Mouse (Mus musculus) E14TG2a.4 (cell line): Measurements from ENCODE around the gene Tpcn2.

Experiments used
- H3K27me3 ChIP-seq: 2 replicates; pipeline ENCODE4 v1.6.1; 2014; ENCODE audit warnings: low read length, control low read depth; ENCODE audit not compliant: insufficient read depth
- H3K36me3 ChIP-seq: 2 replicates; pipeline ENCODE4 v1.6.1; 2014; ENCODE audit warnings: low read length, control low read depth; ENCODE audit not compliant: insufficient read depth
- H3K4me1 ChIP-seq: replicated peaks from 2 replicates; pipeline ENCODE4 v1.6.1; 2014; ENCODE audit warnings: low read depth, low read length, control low read depth
- H3K4me3 ChIP-seq: replicated peaks from 2 replicates; pipeline ENCODE4 v1.5.1; 2014; ENCODE audit warnings: mild to moderate bottlenecking, low read length
- H3K9me3 ChIP-seq: 2 replicates; pipeline ENCODE4 v1.6.1; 2014; ENCODE audit warnings: low read length, control low read depth
- CTCF ChIP-seq: conservative IDR thresholded peaks from 2 replicates; pipeline ENCODE4 v1.5.1; 2014; ENCODE audit warnings: low read length
- NANOG ChIP-seq: IDR thresholded peaks from 2 replicates; pipeline ENCODE4 v1.6.1; 2014; ENCODE audit warnings: borderline replicate concordance, low read length, mixed read lengths
- POU5F1 ChIP-seq: IDR thresholded peaks from 2 replicates; pipeline ENCODE4 v1.6.1; 2014; ENCODE audit warnings: low read length, borderline replicate concordance

The Tpcn2 gene

DNA sequence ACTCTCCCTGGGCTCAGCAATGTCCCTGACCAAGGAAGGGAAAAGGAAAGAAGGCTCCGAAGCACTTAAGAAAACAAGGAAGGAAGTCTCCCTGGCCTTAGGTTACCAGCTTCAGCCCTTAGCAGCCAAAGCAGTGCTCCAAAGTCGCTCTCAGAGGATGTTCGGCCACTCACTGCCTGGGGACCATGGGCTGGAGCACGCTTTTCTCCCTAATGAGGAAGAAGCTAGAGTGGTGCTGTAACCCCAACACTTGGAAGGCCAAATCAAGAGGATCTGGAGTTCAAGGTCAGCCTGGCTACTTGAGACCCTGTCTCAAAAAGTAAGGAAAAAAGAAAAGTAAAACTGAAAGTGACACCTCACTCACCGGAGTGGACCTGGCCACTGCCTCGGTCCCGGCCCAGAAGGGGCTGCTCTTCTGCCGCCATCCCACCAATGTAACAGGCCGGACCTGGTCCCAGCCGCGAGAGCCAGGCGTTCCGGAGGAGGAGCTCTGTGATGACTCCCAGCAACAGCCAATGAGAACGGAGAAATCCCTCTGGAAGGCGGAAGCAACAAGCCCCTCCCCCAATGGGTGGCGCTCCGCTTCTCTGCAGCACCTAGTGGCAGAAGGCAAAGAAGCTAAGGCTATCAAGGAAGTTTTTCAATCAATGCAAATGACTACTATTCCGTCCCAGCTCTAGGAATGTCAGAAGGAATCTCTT lies at the start of gene Tpcn2:
Gene Tpcn2 (minus strand): TSS at position 525 of the 701 bp plus-strand sequence.
- H3K9me3 ChIP-seq = no peaks in the 10 kb centered on the region
- H3K4me3 ChIP-seq = peak within 1 kb of the TSS; percentile 81
- H3K36me3 ChIP-seq = peaks cover 32% of the 10 kb centered on the region
- H3K4me1 ChIP-seq = peaks cover 73% of the 10 kb centered on the region
- H3K27me3 ChIP-seq = no peaks in the 10 kb centered on the region
- peak; percentile 12; the same call in 1 of the 2 replicates for TF ChIP-seq CTCF
- TF ChIP-seq POU5F1 = no peak

DNA sequence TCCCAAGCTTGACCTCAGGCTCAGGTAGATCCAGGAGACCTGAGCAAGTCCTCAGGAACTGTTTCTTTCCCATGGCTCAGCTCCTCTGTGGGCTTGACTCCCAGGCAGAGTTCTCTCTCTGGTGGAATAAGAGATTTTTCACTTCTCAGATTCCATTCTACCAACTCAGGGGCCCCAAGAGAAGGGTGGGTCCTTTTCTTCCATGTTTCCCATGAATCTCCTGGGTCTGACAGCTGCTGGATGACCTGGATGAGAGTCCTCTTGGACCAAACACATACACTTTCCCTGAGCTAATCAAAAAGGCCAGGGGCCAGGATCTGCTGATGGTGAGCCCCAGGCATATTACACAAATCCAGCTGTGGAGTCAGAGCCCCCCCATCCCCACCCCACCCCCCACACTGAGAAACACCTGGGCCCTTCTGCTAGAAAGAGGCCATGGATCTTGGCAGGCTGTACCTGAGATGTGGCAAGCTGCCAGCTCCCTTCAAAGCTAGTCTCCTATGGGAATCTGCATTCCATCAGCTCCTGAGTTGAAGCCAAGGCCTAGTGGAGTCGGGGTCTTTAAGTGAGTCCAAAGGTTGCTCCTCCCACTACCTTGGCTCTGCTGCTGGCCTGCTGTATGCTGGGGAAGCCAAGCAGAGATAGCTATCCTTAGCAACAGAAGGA lies 48.7 kb upstream of the Tpcn2 start:
- no peak for TF ChIP-seq POU5F1
- TF ChIP-seq CTCF = no peak
- no peak for TF ChIP-seq NANOG
- H3K4me3 ChIP-seq = no peak overlapping the region
- no peaks in the 10 kb centered on the region for H3K27me3 ChIP-seq
- no peaks in the 10 kb centered on the region for H3K9me3 ChIP-seq
- H3K36me3 ChIP-seq = no peaks in the 10 kb centered on the region
- peaks cover 6% of the 10 kb centered on the region for H3K4me1 ChIP-seq

DNA sequence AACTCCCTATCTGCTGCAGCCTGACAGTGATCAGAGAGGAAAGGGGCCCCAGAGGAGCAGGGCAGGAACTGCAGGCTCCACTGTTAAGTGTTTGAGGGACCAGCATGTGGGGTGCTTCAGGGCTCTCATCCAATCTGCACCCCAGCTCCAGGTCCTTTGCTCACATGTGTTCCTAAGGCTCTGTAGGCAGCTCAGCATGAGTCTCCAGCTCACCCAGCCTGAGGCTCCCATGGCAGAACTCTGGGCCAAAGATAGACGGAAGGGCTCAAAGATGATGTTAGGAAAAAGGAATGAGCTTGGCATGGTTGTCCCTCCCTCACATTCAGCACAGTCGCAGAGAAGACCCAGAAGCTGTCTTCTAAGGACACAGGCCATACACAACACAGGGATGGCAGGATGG lies 46.8 kb upstream of the Tpcn2 start:
- TF ChIP-seq CTCF (no peak), NANOG (no peak), POU5F1 (no peak)
- H3K4me1 ChIP-seq = peaks cover 23% of the 10 kb centered on the region

DNA sequence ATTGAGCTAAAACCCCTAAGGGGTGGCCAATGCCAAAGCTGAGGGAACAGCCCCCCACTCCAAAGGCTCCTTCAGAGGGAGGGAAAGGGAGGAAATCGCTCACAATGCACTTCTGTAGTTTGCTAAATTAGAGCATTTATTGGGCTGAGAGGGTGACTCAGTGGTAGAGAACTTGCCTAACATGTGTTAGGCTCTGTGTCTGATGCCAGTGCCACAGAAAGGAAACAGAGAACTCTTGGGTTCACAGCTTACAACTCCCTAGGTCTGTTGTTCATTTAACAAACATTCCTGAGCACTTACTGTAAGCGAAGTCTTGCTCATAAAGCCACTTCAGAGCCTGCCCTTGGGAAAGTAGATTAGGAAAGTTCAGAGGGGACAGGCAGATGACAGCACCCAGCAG lies 46.2 kb upstream of the Tpcn2 start:
- TF ChIP-seq NANOG = no peak
- TF ChIP-seq POU5F1 = no peak
- no peak for TF ChIP-seq CTCF
- Histone ChIP-seq H3K9me3 (peaks cover 4% of the 10 kb centered on the region; the same call in 1 of the 2 replicates), H3K4me1 (peaks cover 29% of the 10 kb centered on the region), H3K4me3 (no peak overlapping the region), H3K27me3 (no peaks in the 10 kb centered on the region), H3K36me3 (no peaks in the 10 kb centered on the region)

More for the DNA sequence above, 46.8 kb upstream of the Tpcn2 start:
- Histone ChIP-seq H3K4me3 (no peak overlapping the region), H3K9me3 (peaks cover 1% of the 10 kb centered on the region; the same call in 1 of the 2 replicates), H3K27me3 (no peaks in the 10 kb centered on the region), H3K36me3 (no peaks in the 10 kb centered on the region)

DNA sequence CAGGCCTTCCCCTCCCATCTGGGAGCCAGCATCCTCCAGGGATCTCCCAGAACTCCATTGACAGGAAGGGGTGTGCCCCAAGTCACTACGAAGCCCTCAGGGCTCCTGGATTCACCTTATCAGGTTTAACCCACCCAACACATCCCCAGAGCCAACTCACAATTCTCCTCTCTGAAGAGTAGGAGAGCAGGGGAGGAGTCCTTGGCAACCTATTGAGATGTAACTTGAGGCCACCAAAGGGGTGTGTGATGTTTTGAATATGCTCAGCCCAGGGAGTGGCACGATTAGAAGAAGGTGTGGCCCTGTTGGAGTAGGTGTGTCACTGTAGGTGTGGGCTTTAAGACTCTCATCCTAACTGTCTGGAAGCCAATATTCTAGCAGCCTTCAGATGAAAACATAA lies 41.9 kb upstream of the Tpcn2 start:
- H3K36me3 ChIP-seq = no peaks in the 10 kb centered on the region
- no peaks in the 10 kb centered on the region for H3K27me3 ChIP-seq
- TF ChIP-seq NANOG = no peak
- no peak for TF ChIP-seq CTCF
- no peak for TF ChIP-seq POU5F1
- no peak overlapping the region for H3K4me3 ChIP-seq
- H3K9me3 ChIP-seq = peaks cover 8% of the 10 kb centered on the region
- peaks cover 50% of the 10 kb centered on the region for H3K4me1 ChIP-seq

DNA sequence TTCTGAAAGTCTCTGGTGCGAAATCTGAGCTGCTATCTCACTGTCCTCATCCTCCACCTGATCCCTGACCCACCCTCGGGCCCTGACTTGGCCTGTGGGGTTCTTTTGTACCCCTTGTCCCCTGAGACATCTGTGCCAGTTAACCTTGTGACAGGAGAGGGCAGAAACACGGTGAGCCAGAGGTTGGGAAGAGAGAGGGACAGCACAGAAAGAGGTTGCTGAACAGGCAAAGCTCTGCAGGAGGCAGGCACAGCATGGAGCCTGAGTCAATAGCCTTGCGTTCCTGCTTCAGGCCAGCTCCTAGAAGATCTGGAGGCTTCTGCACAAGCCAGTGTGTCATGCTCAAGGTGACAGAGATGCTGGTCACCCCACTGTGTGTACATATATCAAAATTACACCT lies 39.8 kb upstream of the Tpcn2 start:
- TF ChIP-seq CTCF (no peak), POU5F1 (no peak), NANOG (no peak)
- no peak overlapping the region for H3K4me3 ChIP-seq
- H3K36me3 ChIP-seq = no peaks in the 10 kb centered on the region
- H3K4me1 ChIP-seq = peaks cover 50% of the 10 kb centered on the region
- peaks cover 8% of the 10 kb centered on the region for H3K9me3 ChIP-seq
- H3K27me3 ChIP-seq = no peaks in the 10 kb centered on the region

DNA sequence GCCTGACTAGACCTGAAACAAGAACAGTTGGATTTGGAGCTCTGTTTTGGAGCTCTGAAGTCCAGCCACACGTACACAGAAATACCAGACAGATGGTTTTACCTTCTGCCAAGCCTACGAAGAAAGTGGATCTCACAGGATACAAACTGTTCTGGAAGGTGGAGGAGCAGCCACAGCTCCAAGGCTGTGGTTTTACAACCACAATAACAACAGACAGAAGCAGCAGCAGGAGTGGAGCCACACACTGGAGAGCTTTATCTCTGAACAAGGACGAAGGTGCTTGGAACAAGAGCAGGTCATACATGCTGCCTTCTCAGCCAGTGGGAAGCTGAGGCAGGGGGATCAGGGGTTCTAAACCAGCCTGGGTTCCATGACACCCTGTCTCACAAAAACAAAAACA lies 35.7 kb upstream of the Tpcn2 start:
- H3K4me3 ChIP-seq = no peak overlapping the region
- peaks cover 15% of the 10 kb centered on the region for H3K4me1 ChIP-seq
- peaks cover 4% of the 10 kb centered on the region; the same call in 1 of the 2 replicates for H3K9me3 ChIP-seq
- TF ChIP-seq POU5F1 = no peak
- no peak for TF ChIP-seq CTCF
- no peak for TF ChIP-seq NANOG
- H3K36me3 ChIP-seq = no peaks in the 10 kb centered on the region
- H3K27me3 ChIP-seq = peaks cover 7% of the 10 kb centered on the region; the same call in 1 of the 2 replicates

DNA sequence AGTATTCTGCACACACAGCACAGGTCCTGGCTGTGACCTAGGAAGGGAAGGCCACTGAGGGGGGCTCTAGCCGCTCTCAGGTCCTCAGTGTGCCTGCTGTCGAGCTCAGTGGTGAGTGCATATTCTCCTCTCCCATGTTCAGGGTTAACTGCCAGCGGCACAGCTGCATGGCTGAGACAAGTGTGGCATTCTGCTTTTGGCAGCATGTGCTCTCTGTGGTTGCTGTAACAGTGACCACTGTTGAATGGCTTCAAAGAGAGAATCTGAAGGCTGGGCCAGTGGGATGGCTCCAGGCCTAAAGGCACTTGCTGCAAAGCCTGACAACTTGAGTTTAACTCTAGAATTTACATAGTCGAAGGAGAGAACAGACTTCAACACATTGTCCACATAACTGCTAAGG lies 33.7 kb upstream of the Tpcn2 start:
- no peak for TF ChIP-seq POU5F1

More for the DNA sequence above, 33.7 kb upstream of the Tpcn2 start:
- Histone ChIP-seq H3K36me3 (no peaks in the 10 kb centered on the region), H3K27me3 (peaks cover 7% of the 10 kb centered on the region; the same call in 1 of the 2 replicates), H3K4me3 (no peak overlapping the region), H3K9me3 (0 out of 2 replicates have a peak, but pooled peaks cover 1% of the 10 kb centered on the region), H3K4me1 (no peaks in the 10 kb centered on the region)
